ENCODE assay signal across 8 mouse cellular contexts in genomic region chr4:154105381-154106001, GRCm38 (mm10). TPM values are rescaled to one million over a fixed set of nuclear protein-coding genes. Genes with fewer than 3 reads are reported as not detected.
DNase-seq lines count a peak whose midpoint lies in the region; ATAC-seq and TF ChIP-seq lines count a peak whose summit lies in the region.

No protein-coding gene starts in this region.

- H3K36me3 ChIP-seq in embryonic facial prominence, embryonic 11.5 days (replicated peaks; ENCODE audit: control insufficient read depth, insufficient read depth, low read depth, low read length), result no peaks in the 10 kb centered on the region
- H3K36me3 ChIP-seq in heart, embryonic 14.5 days (ENCODE audit: control insufficient read depth, insufficient read depth, low read length), result no peaks in the 10 kb centered on the region
- H3K36me3 ChIP-seq in liver, embryonic 14.5 days (replicated peaks; ENCODE audit: control insufficient read depth, insufficient read depth, low read depth), result no peaks in the 10 kb centered on the region
- no peaks in the 10 kb centered on the region for H3K36me3 ChIP-seq in neural tube, embryonic 13.5 days

- peak; percentile 96 for TF ChIP-seq CTCF in liver, embryonic 14.5 days (IDR thresholded peaks at IDR 0.05; ENCODE audit: low read depth)

- H3K4me1 ChIP-seq in embryonic facial prominence, embryonic 11.5 days (ENCODE audit: control insufficient read depth, insufficient read depth, low read length), result no peaks in the 10 kb centered on the region
- no peaks in the 10 kb centered on the region; a peak in 1 of 4 replicates for H3K4me1 ChIP-seq in heart, embryonic 14.5 days (ENCODE audit: control insufficient read depth in 2 of 2, insufficient read depth in 2 of 2, low read length in 2 of 2)
- H3K4me1 ChIP-seq in liver, embryonic 14.5 days (replicated peaks; ENCODE audit: control insufficient read depth in 2 of 2, insufficient read depth in 2 of 2, low read length in 1 of 2), result peaks cover 0 to 4% of the 10 kb centered on the region in 2 experiments; a peak in 1 of 4 replicates
- H3K4me1 ChIP-seq in neural tube, embryonic 13.5 days (replicated peaks), result peaks cover 4% of the 10 kb centered on the region

- TF ChIP-seq EP300 in liver, embryonic 14.5 days (IDR thresholded peaks at IDR 0.05; ENCODE audit: low read depth), result no peak

- peak; percentile 60 for DNase-seq in CD4-positive helper T cell, adult 2 months (ENCODE audit: low read depth, low spot score)
- DNase-seq in adrenal gland, postnatal 14 days, result peak; percentile 68
- peak; percentile 82 for DNase-seq in embryonic facial prominence, embryonic 11.5 days (ENCODE audit: low spot score)
- peak; percentile 74 for DNase-seq in kidney, postnatal 10 days
- peak; percentile 45 to 50 (median 47) for DNase-seq in liver, embryonic 14.5 days (ENCODE audit: low read depth in 3 of 3, low spot score in 3 of 3)
- DNase-seq in testis, postnatal 10 days (ENCODE audit: low spot score), result peak; percentile 83

- no peak overlapping the region for H3K9ac ChIP-seq in embryonic facial prominence, embryonic 11.5 days (replicated peaks; ENCODE audit: low read length)
- H3K9ac ChIP-seq in heart, embryonic 14.5 days (ENCODE audit: low read length), result no peak overlapping the region
- H3K9ac ChIP-seq in liver, embryonic 14.5 days (replicated peaks), result no peak overlapping the region
- no peak overlapping the region for H3K9ac ChIP-seq in neural tube, embryonic 13.5 days

- H3K4me2 ChIP-seq in embryonic facial prominence, embryonic 11.5 days (ENCODE audit: low read depth, low read length), result peak overlapping the region; percentile 21
- H3K4me2 ChIP-seq in heart, embryonic 14.5 days (ENCODE audit: low read length), result peak overlapping the region; percentile 44
- H3K4me2 ChIP-seq in liver, embryonic 14.5 days (ENCODE audit: low read depth), result peak overlapping the region; percentile 53
- H3K4me2 ChIP-seq in neural tube, embryonic 13.5 days, result peak overlapping the region; percentile 46

- H3K27ac ChIP-seq in embryonic facial prominence, embryonic 11.5 days (replicated peaks; ENCODE audit: low read depth, low read length), result no peak overlapping the region
- no peak overlapping the region for H3K27ac ChIP-seq in heart, embryonic 14.5 days (replicated peaks in 1 of 2; ENCODE audit: control insufficient read depth in 1 of 2, insufficient read depth in 1 of 2, low read depth in 2 of 2, low read length in 2 of 2)
- H3K27ac ChIP-seq in liver, embryonic 14.5 days, result no peak overlapping the region
- H3K27ac ChIP-seq in neural tube, embryonic 13.5 days (replicated peaks), result no peak overlapping the region

- no peaks in the 10 kb centered on the region for H3K27me3 ChIP-seq in embryonic facial prominence, embryonic 11.5 days (ENCODE audit: control insufficient read depth, insufficient read depth, low read length)
- H3K27me3 ChIP-seq in heart, embryonic 14.5 days (ENCODE audit: control insufficient read depth, insufficient read depth, low read length), result peaks cover 53% of the 10 kb centered on the region
- no peaks in the 10 kb centered on the region for H3K27me3 ChIP-seq in liver, embryonic 14.5 days (ENCODE audit: control insufficient read depth, insufficient read depth, low read length)
- H3K27me3 ChIP-seq in neural tube, embryonic 13.5 days, result peaks cover 41% of the 10 kb centered on the region

- no peak overlapping the region for H3K4me3 ChIP-seq in embryonic facial prominence, embryonic 11.5 days (ENCODE audit: low read depth, low read length)
- no peak overlapping the region for H3K4me3 ChIP-seq in heart, embryonic 14.5 days (ENCODE audit: control insufficient read depth in 1 of 2, insufficient read depth in 1 of 2, low read depth in 1 of 2, low read length in 2 of 2)
- H3K4me3 ChIP-seq in liver, embryonic 14.5 days (ENCODE audit: insufficient read depth in 1 of 2, low read depth in 2 of 2, low read length in 2 of 2), result peak overlapping the region in 1 of 2 experiments; percentile 17; a peak in 1 of 4 replicates
- H3K4me3 ChIP-seq in neural tube, embryonic 13.5 days, result peak overlapping the region; percentile 20

- peak; percentile 49; the same call in 1 of the 2 replicates for ATAC-seq in embryonic facial prominence, embryonic 11.5 days (replicated peaks; ENCODE audit: insufficient number of reproducible peaks, low FRiP score, low TSS enrichment, low read depth)
- no peak for ATAC-seq in heart, embryonic 14.5 days (ENCODE audit: insufficient number of reproducible peaks, insufficient read depth, low FRiP score, low read depth)
- peak; percentile 60 for ATAC-seq in liver, embryonic 14.5 days (ENCODE audit: insufficient read depth)
- 0 out of 2 replicates have a peak, but pooled peaks have one; percentile 43 for ATAC-seq in neural tube, embryonic 13.5 days (ENCODE audit: low read depth)

- WGBS in embryonic facial prominence, embryonic 11.5 days, result 31% methylated on average over 20 of the region's 20 CpGs
- WGBS in heart, embryonic 14.5 days, result 29% methylated on average over 20 of the region's 20 CpGs
- WGBS in liver, embryonic 14.5 days (ENCODE audit: insufficient replicate concordance), result 23% methylated on average over 20 of the region's 20 CpGs
- WGBS in neural tube, embryonic 13.5 days, result 28% methylated on average over 20 of the region's 20 CpGs

- H3K9me3 ChIP-seq in embryonic facial prominence, embryonic 11.5 days (replicated peaks; ENCODE audit: control insufficient read depth, low read length), result no peaks in the 10 kb centered on the region
- no peaks in the 10 kb centered on the region for H3K9me3 ChIP-seq in heart, embryonic 14.5 days (ENCODE audit: control insufficient read depth, low read length)
- H3K9me3 ChIP-seq in liver, embryonic 14.5 days (ENCODE audit: control insufficient read depth, low read length), result no peaks in the 10 kb centered on the region
- H3K9me3 ChIP-seq in neural tube, embryonic 13.5 days, result no peaks in the 10 kb centered on the region

RNA-seq across cellular contexts. Expression of gene Trp73, which starts 34.5 kb away (rescaled TPM):
- not detected in 2 replicates for total RNA-seq in adrenal gland, postnatal 14 days (2021)
- polyA plus RNA-seq in embryonic facial prominence, embryonic 11.5 days (2014; fragmentation: Nextera tagmentation; extraction: Ambion mirVana), result 0.84 and 1.1 TPM in 2 replicates
- 0.08 and 0.09 TPM in 2 replicates for polyA plus RNA-seq in heart, embryonic 14.5 days (2014; fragmentation: Nextera tagmentation; extraction: Ambion mirVana)
- 0.01 TPM in 2 replicates for polyA plus RNA-seq in liver, embryonic 14.5 days (2012; rRNA removed)
- 0.06 TPM in 1 of 2 replicates, not detected in the other for polyA plus RNA-seq in liver, embryonic 14.5 days (2014; fragmentation: Nextera tagmentation; extraction: Ambion mirVana)
- 0.12 TPM in 1 of 2 replicates, not detected in the other for polyA plus RNA-seq in neural tube, embryonic 13.5 days (2015; fragmentation: Nextera tagmentation; extraction: Ambion mirVana)

RNA-seq across cellular contexts. Expression of gene Wrap73, which starts 36.7 kb away (rescaled TPM):
- 13.7 and 18.9 TPM in 2 replicates for total RNA-seq in adrenal gland, postnatal 14 days (2021)
- polyA plus RNA-seq in embryonic facial prominence, embryonic 11.5 days (2014; fragmentation: Nextera tagmentation; extraction: Ambion mirVana), result 47.4 and 50.0 TPM in 2 replicates
- polyA plus RNA-seq in heart, embryonic 14.5 days (2014; fragmentation: Nextera tagmentation; extraction: Ambion mirVana), result 20.7 and 23.1 TPM in 2 replicates
- 15.8 and 19.6 TPM in 2 replicates for polyA plus RNA-seq in liver, embryonic 14.5 days (2012; rRNA removed)
- polyA plus RNA-seq in liver, embryonic 14.5 days (2014; fragmentation: Nextera tagmentation; extraction: Ambion mirVana), result 25.9 and 26.2 TPM in 2 replicates
- 42.5 and 45.2 TPM in 2 replicates for polyA plus RNA-seq in neural tube, embryonic 13.5 days (2015; fragmentation: Nextera tagmentation; extraction: Ambion mirVana)

RNA-seq across cellular contexts. Expression of gene Tprgl, which starts 55.0 kb away (rescaled TPM):
- total RNA-seq in adrenal gland, postnatal 14 days (2021), result 125 and 132 TPM in 2 replicates
- 117 and 134 TPM in 2 replicates for polyA plus RNA-seq in embryonic facial prominence, embryonic 11.5 days (2014; fragmentation: Nextera tagmentation; extraction: Ambion mirVana)
- polyA plus RNA-seq in heart, embryonic 14.5 days (2014; fragmentation: Nextera tagmentation; extraction: Ambion mirVana), result 145 and 148 TPM in 2 replicates
- polyA plus RNA-seq in liver, embryonic 14.5 days (2012; rRNA removed), result 57.9 and 72.6 TPM in 2 replicates
- 153 and 166 TPM in 2 replicates for polyA plus RNA-seq in liver, embryonic 14.5 days (2014; fragmentation: Nextera tagmentation; extraction: Ambion mirVana)
- polyA plus RNA-seq in neural tube, embryonic 13.5 days (2015; fragmentation: Nextera tagmentation; extraction: Ambion mirVana), result 178 and 191 TPM in 2 replicates
